Mouse (Mus musculus): ENCODE measurements around the gene Slc4a7. TPM values are rescaled to one million over a fixed set of nuclear protein-coding genes. Genes with fewer than 3 reads are reported as not detected.
A peak's percentile ranks its signal among the peaks of the same experiment; 100 is the strongest.

Slc4a7 gene
- total RNA-seq (2018; cell fraction: chromatin; rRNA removed) = 100 to 1,000 TPM in 11 of 26 experiments, 10 to 100 TPM in 15; 60.9 to 557 (median 89.9) TPM
- total RNA-seq (2018; cell fraction: cytosol; rRNA removed) = 10 to 100 TPM in 21 of 26 experiments, 1 to 10 TPM in 5; 8.0 to 42.1 (median 12.5) TPM
- total RNA-seq (2018; cell fraction: nucleus; rRNA removed) = 100 to 1,000 TPM in 6 of 26 experiments, 10 to 100 TPM in 20; 36.3 to 375 (median 59.2) TPM
- polyA plus RNA-seq (2018) = 4.6 to 16.9 TPM (median 7.7 TPM) in 3 replicates

- 93% methylated on average over 5 of the region's 5 CpGs for WGBS (ENCODE audit: missing documents)
- H3K79me2 ChIP-seq (ENCODE audit: inconsistent target) = peaks cover 24% of the 10 kb centered on the region
- H3K27ac ChIP-seq = peak within 1 kb of the TSS; percentile 39
- H3K4me3 ChIP-seq (ENCODE audit: inconsistent target) = no peak within 1 kb of the TSS; the same call in 1 of the 2 replicates
- no peaks in the 10 kb centered on the region for H3K36me3 ChIP-seq (ENCODE audit: inconsistent target)
Measured at GRCm38 (mm10) chr14:14701710-14702329, at the start of gene Slc4a7. TSS of gene Slc4a7 (plus strand) at chr14:14702279.

- H3K27ac ChIP-seq = no peak overlapping the region
- no peaks in the 10 kb centered on the region for H3K79me2 ChIP-seq (ENCODE audit: inconsistent target)
- no peaks in the 10 kb centered on the region for H3K36me3 ChIP-seq (ENCODE audit: inconsistent target)
- 100% methylated on average over 1 of the region's 1 CpGs for WGBS (ENCODE audit: missing documents)
- no peak overlapping the region for H3K4me3 ChIP-seq (ENCODE audit: inconsistent target)
Measured at GRCm38 (mm10) chr14:14670597-14670996, 31.5 kb upstream of the Slc4a7 start.

DNA sequence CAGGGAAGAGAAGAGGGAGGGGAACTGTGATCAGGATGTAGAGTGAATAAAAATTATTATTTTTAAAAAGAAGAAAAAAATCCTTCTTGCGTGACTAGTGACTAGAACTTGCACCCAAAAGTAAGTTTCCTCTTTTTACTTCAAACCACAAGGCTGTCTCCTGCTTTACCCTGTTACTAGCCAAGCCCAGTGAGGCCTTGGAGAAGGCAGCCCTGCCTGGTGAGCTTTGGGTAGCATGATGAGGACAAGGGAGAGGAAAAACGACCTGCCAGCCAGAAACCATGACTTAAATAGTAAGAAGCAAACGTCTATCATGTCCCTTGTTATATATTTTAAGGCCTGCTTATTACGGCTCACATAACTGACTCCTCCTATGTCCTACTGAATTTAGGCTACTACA lies 20.5 kb upstream of the Slc4a7 start:
- no peak overlapping the region for H3K27ac ChIP-seq
- H3K4me3 ChIP-seq (ENCODE audit: inconsistent target) = no peak overlapping the region
- no peaks in the 10 kb centered on the region for H3K36me3 ChIP-seq (ENCODE audit: inconsistent target)
- no peaks in the 10 kb centered on the region for H3K79me2 ChIP-seq (ENCODE audit: inconsistent target)
- WGBS (ENCODE audit: missing documents) = 37% methylated on average over 4 of the region's 4 CpGs

- Histone ChIP-seq H3K79me2 (ENCODE audit: inconsistent target) (no peaks in the 10 kb centered on the region), H3K27ac (peak overlapping the region; percentile 69), H3K4me3 (ENCODE audit: inconsistent target) (no peak overlapping the region), H3K36me3 (ENCODE audit: inconsistent target) (no peaks in the 10 kb centered on the region)
- WGBS (ENCODE audit: missing documents) = 2% methylated on average over 4 of the region's 4 CpGs
Measured at GRCm38 (mm10) chr14:14684771-14685170, 17.3 kb upstream of the Slc4a7 start.

GRCm38 (mm10) chr14:14686101-14686551 lies 16.0 kb upstream of the Slc4a7 start:
- Histone ChIP-seq H3K36me3 (ENCODE audit: inconsistent target) (no peaks in the 10 kb centered on the region), H3K27ac (no peak overlapping the region), H3K79me2 (ENCODE audit: inconsistent target) (no peaks in the 10 kb centered on the region), H3K4me3 (ENCODE audit: inconsistent target) (no peak overlapping the region)
- 54% methylated on average over 7 of the region's 7 CpGs for WGBS (ENCODE audit: missing documents)

GRCm38 (mm10) chr14:14687258-14687890 lies 14.7 kb upstream of the Slc4a7 start:
- Histone ChIP-seq H3K79me2 (ENCODE audit: inconsistent target) (no peaks in the 10 kb centered on the region), H3K36me3 (ENCODE audit: inconsistent target) (no peaks in the 10 kb centered on the region), H3K4me3 (ENCODE audit: inconsistent target) (no peak overlapping the region), H3K27ac (no peak overlapping the region)
- 84% methylated on average over 7 of the region's 7 CpGs for WGBS (ENCODE audit: missing documents)

DNA sequence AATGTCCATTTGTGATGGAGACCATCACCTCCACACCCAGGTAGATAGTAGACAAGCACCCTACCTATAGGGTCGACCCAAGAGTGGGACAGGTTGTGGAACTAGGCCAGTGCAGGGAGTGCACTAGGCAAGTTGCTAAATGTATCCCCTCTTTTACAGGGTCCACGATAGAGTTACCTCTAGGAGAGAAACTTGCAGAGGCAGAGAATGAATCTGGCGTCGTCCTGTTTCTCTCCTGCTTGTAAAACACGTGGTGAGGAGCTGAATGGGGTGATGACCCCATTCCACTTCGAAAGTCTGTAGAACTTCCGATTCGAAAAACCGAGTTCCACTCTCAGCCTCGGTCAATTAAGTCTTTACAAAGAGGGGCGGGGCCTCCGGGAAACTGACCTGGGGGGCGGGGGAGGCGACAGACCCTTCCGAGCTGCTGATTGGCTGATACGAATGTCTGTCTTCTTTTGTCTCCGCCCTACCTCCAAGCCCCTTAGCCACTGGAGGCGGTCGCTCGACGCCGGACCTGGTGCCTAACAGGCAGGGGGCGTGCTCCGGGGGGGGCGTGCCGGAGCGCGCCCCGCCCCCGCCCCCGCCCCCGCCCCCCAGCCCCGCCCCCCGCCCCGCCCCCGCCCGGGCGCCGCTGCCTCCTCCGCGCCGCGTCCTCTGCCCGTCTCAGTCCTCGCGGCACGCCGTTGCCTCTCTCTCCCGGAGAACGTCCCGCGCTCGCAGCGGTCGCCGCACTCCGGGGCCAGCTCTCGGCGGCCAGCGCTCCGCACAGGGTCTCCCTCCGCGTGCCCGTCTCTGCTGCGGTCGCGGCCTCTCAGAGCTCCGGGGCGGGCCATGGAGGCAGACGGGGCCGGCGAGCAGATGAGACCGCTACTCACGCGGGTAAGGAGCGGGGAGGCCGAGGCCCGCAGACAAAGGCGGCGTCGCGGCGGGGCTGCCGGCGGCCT lies 593 bp downstream of the Slc4a7 start:
- H3K36me3 ChIP-seq (ENCODE audit: inconsistent target) = no peaks in the 10 kb centered on the region
- peak overlapping the region; percentile 39 for H3K27ac ChIP-seq
- peaks cover 31% of the 10 kb centered on the region for H3K79me2 ChIP-seq (ENCODE audit: inconsistent target)
- WGBS (ENCODE audit: missing documents) = under 1% methylated on average over 59 of the region's 85 CpGs
- no peak overlapping the region; the same call in 1 of the 2 replicates for H3K4me3 ChIP-seq (ENCODE audit: inconsistent target)

DNA sequence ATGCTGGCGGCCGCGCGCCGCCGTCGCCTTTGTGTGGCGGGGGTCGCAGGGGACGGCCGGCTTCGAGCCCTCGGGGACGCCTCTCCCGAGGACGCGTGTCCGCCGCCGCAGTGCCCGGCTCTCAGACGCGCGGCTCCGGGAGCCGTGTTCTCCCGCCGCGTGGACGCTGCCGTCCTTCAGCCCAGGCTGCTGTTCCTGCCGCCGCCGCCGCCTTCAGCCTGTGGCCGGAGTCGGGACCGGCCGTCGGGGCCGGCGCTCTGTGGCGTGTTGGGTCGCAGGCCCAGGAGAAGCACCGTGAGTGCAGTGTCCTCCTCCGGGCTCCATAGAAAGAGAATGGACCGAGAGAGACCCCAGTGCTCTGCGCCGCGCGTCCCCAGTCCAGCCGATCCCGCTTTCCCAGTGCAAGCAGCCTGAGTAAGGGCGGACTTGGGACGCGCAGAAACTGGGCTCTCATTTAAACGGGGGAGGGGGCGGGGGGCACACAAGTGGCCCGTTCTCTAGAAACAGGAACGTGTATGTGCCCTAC lies 1.3 kb downstream of the Slc4a7 start:
- under 1% methylated on average over 57 of the region's 60 CpGs for WGBS (ENCODE audit: missing documents)
- Histone ChIP-seq H3K27ac (no peak overlapping the region), H3K36me3 (ENCODE audit: inconsistent target) (no peaks in the 10 kb centered on the region), H3K79me2 (ENCODE audit: inconsistent target) (peaks cover 34% of the 10 kb centered on the region), H3K4me3 (ENCODE audit: inconsistent target) (peak overlapping the region; percentile 60)

DNA sequence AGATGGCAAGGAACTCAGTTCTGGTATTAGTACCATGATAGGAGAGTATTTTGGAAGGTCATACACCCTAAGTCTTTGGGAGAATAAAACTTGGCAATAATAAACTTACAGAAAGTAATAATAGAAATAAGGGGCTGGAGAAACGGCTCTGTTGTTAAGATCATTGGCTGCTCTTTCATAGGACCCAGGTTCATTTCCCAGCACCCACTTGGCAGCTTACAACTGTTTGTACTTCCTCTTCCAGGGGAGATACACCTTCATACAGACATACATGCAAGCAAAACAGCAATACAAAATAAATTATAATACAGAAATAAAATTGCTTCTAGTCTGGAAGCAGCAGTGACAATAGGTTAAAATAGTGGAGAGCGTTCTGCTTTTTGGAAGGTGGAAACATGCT lies 2.6 kb downstream of the Slc4a7 start:
- H3K36me3 ChIP-seq (ENCODE audit: inconsistent target) = no peaks in the 10 kb centered on the region
- peaks cover 34% of the 10 kb centered on the region for H3K79me2 ChIP-seq (ENCODE audit: inconsistent target)
- no peak overlapping the region for H3K4me3 ChIP-seq (ENCODE audit: inconsistent target)
- 94% methylated on average over 2 of the region's 2 CpGs for WGBS (ENCODE audit: missing documents)
- no peak overlapping the region for H3K27ac ChIP-seq

- peaks cover 36% of the 10 kb centered on the region for H3K79me2 ChIP-seq (ENCODE audit: inconsistent target)
- no peak overlapping the region for H3K27ac ChIP-seq
- H3K36me3 ChIP-seq (ENCODE audit: inconsistent target) = no peaks in the 10 kb centered on the region
- H3K4me3 ChIP-seq (ENCODE audit: inconsistent target) = no peak overlapping the region
- 93% methylated on average over 2 of the region's 3 CpGs for WGBS (ENCODE audit: missing documents)
Measured at GRCm38 (mm10) chr14:14705126-14705525, 3.0 kb downstream of the Slc4a7 start.

DNA sequence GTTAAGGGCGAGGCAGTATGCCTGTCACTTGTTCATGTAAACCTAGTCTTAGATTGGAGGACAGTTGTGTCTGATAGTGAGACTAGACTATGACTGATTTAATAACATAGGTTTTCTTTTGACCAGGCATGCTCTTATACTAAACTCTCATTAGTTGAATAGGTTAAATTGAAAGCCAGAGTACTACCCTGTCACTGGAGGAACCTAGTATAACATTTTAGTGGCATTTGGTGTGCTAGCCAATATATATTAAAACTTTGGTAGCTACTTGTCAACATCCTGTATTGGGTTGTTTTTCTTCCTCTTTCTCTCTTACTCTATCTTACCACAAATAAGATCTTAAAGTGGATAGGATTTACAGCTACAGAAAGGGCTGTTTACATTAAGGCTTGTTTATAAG lies 4.3 kb downstream of the Slc4a7 start:
- peaks cover 48% of the 10 kb centered on the region for H3K79me2 ChIP-seq (ENCODE audit: inconsistent target)
- WGBS (ENCODE audit: missing documents) = 27% methylated on average over 1 of the region's 1 CpGs
- H3K36me3 ChIP-seq (ENCODE audit: inconsistent target) = no peaks in the 10 kb centered on the region
- peak overlapping the region; percentile 24; the same call in 1 of the 2 replicates for H3K27ac ChIP-seq
- no peak overlapping the region for H3K4me3 ChIP-seq (ENCODE audit: inconsistent target)

DNA sequence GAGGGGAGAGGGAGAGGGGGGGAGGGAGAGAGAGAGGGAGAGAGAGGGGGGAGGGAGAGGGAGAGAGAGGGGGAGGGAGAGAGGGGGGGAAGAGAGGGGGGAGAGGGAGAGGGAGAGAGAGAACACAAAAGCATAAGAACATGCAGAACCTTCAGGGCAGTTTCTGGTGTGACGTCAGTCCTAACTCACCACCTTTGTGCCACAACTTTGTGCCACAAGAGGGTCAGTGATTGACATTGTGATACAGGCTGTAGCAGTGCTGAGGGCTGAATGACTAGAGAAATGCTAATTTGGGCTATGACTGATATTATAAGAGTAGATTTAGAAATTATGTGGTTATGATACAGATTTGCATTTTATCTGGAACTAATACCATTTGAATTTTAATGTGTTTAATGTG lies 5.0 kb downstream of the Slc4a7 start:
- Histone ChIP-seq H3K36me3 (ENCODE audit: inconsistent target) (no peaks in the 10 kb centered on the region), H3K27ac (no peak overlapping the region), H3K4me3 (ENCODE audit: inconsistent target) (no peak overlapping the region), H3K79me2 (ENCODE audit: inconsistent target) (peaks cover 55% of the 10 kb centered on the region)
- 75% methylated on average over 1 of the region's 1 CpGs for WGBS (ENCODE audit: missing documents)

DNA sequence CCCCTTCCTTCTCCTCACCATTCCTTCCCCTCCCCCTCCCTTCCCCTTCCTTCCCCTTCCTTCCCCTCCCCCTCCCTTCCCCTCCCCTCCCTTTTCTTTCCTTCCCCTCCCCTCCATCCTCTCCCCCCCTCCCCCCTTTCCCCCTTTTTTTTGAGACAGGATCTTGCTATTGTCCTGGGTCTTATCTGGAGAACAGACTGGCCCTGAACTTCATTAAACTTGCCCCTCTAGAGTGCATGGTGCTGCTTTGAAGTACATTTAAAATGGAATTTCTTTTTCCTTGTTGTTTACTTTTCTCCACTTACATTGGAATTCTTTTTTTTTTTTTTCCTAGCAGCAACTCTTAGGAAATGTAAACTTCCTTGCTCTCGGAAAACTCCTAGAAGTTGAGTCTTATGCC lies 6.9 kb downstream of the Slc4a7 start:
- Histone ChIP-seq H3K36me3 (ENCODE audit: inconsistent target) (no peaks in the 10 kb centered on the region), H3K4me3 (ENCODE audit: inconsistent target) (no peak overlapping the region), H3K79me2 (ENCODE audit: inconsistent target) (peaks cover 69% of the 10 kb centered on the region), H3K27ac (no peak overlapping the region)
- 90% methylated on average over 1 of the region's 1 CpGs for WGBS (ENCODE audit: missing documents)

- Histone ChIP-seq H3K36me3 (ENCODE audit: inconsistent target) (no peaks in the 10 kb centered on the region), H3K4me3 (ENCODE audit: inconsistent target) (no peak overlapping the region), H3K27ac (no peak overlapping the region), H3K79me2 (ENCODE audit: inconsistent target) (peaks cover 82% of the 10 kb centered on the region)
Measured at GRCm38 (mm10) chr14:14714130-14714529, 12.1 kb downstream of the Slc4a7 start.
